Mouse (Mus musculus) intestine, postnatal 0 days (tissue): ENCODE results near the gene St3gal3. TPM values are rescaled to one million over a fixed set of nuclear protein-coding genes. Genes with fewer than 3 reads are reported as not detected.

Source experiments
- ATAC-seq: fragments of 200-750 bp; cut with Nextera tagmentation; 2 replicates; pipeline ENCODE4 v1.8.0; 2017; ENCODE audit warnings: mild to moderate bottlenecking, moderate TSS enrichment, moderate library complexity
- H3K27ac ChIP-seq: fragments of 300-500 bp; sonication (generic); 2 replicates; pipeline ENCODE4 v1.5.1; 2014; ENCODE audit warnings: mild to moderate bottlenecking, low read depth, low read length, moderate library complexity
- H3K27me3 ChIP-seq: fragments of 300-500 bp; sonication (generic); replicated peaks from 2 replicates; pipeline ENCODE4 v1.6.1; 2014; ENCODE audit warnings: low read length, mixed read lengths; ENCODE audit not compliant: control insufficient read depth, insufficient read depth
- H3K36me3 ChIP-seq: fragments of 300-500 bp; sonication (generic); 2 replicates; pipeline ENCODE4 v1.6.1; 2014; ENCODE audit warnings: mild to moderate bottlenecking, moderate library complexity; ENCODE audit not compliant: control insufficient read depth, insufficient read depth
- H3K4me1 ChIP-seq: fragments of 300-500 bp; sonication (generic); replicated peaks from 2 replicates; pipeline ENCODE4 v1.6.1; 2014; ENCODE audit warnings: antibody characterized with exemption, low read length, mixed read lengths; ENCODE audit not compliant: control insufficient read depth, insufficient read depth
- H3K4me2 ChIP-seq: fragments of 300-500 bp; sonication (generic); replicated peaks from 2 replicates; pipeline ENCODE4 v1.6.1; 2014; ENCODE audit warnings: low read depth, mild to moderate bottlenecking, moderate library complexity
- H3K4me3 ChIP-seq: fragments of 300-500 bp; sonication (generic); 2 replicates; pipeline ENCODE4 v1.5.1; 2014; ENCODE audit warnings: low read depth, low read length
- H3K9ac ChIP-seq: fragments of 300-500 bp; sonication (generic); 2 replicates; pipeline ENCODE4 v1.6.1; 2014; ENCODE audit warnings: mild to moderate bottlenecking, low read depth, low read length
- H3K9me3 ChIP-seq: fragments of 300-500 bp; sonication (generic); 2 replicates; pipeline ENCODE4 v1.6.1; 2016; ENCODE audit warnings: mixed run types; ENCODE audit not compliant: control insufficient read depth
- CTCF ChIP-seq: sonication (generic); IDR thresholded peaks from 2 replicates; pipeline ENCODE4 v1.5.1; 2016; ENCODE audit warnings: low read depth, mild to moderate bottlenecking, control low read depth, antibody characterized with exemption, moderate library complexity
- WGBS: fragments of 180-500 bp; shearing (Covaris S2); extraction: QIAGEN DNeasy Blood & Tissue Kit; methylation state at CpG from one replicate; pipeline ENCODE4 v1.1.7; 2014; 5-methylcytosine and 5-hydroxymethylcytosine counted together
- polyA plus RNA-seq: library from polyadenylated mRNA; unstranded; fragments of >200 nt; fragmentation: Nextera tagmentation; extraction: Ambion mirVana; gene quantifications from 2 replicates; pipeline ENCODE4 v1.2.1, GENCODE M21; 2015

Gene St3gal3
- 15.6 and 15.7 TPM in 2 replicates for polyA plus RNA-seq

- peak within 1 kb of the TSS; percentile 93 for H3K4me3 ChIP-seq
- no peaks in the 10 kb centered on the region for H3K9me3 ChIP-seq
- H3K27ac ChIP-seq, result peak within 1 kb of the TSS; percentile 87
- H3K4me2 ChIP-seq, result peak within 1 kb of the TSS; percentile 87
- H3K4me1 ChIP-seq, result peaks cover 6% of the 10 kb centered on the region; the same call in 1 of the 2 replicates
- WGBS, result under 1% methylated on average over 83 of the region's 84 CpGs
- H3K27me3 ChIP-seq, result no peaks in the 10 kb centered on the region
- peaks cover 27% of the 10 kb centered on the region for H3K36me3 ChIP-seq
- TF ChIP-seq CTCF, result no peak
- ATAC-seq, result peak; percentile 93
- H3K9ac ChIP-seq, result peak within 1 kb of the TSS; percentile 78
Observed at GRCm38 (mm10) chr4:118134485-118135365, at the start of gene St3gal3. St3gal3 (minus strand) TSS chr4:118134914.

GRCm38 (mm10) chr4:118180301-118181080 is 45.8 kb upstream of the St3gal3 start:
- WGBS, result 7% methylated on average over 17 of the region's 17 CpGs
- Histone ChIP-seq H3K36me3 (peaks cover 19% of the 10 kb centered on the region), H3K4me1 (peaks cover 7% of the 10 kb centered on the region; the same call in 1 of the 2 replicates), H3K4me3 (peak overlapping the region; percentile 67), H3K9ac (peak overlapping the region; percentile 70), H3K27me3 (no peaks in the 10 kb centered on the region), H3K9me3 (no peaks in the 10 kb centered on the region), H3K4me2 (peak overlapping the region; percentile 76), H3K27ac (peak overlapping the region; percentile 83)
- no peak for TF ChIP-seq CTCF
- no peak for ATAC-seq

- ATAC-seq, result peak; percentile 100
- peak within 1 kb of the TSS; percentile 89 for H3K27ac ChIP-seq
- H3K27me3 ChIP-seq, result no peaks in the 10 kb centered on the region
- H3K4me3 ChIP-seq, result peak within 1 kb of the TSS; percentile 67
- WGBS, result under 1% methylated on average over 38 of the region's 38 CpGs
- peaks cover 7% of the 10 kb centered on the region; the same call in 1 of the 2 replicates for H3K4me1 ChIP-seq
- H3K36me3 ChIP-seq, result peaks cover 27% of the 10 kb centered on the region
- H3K9me3 ChIP-seq, result no peaks in the 10 kb centered on the region
- peak within 1 kb of the TSS; percentile 76 for H3K4me2 ChIP-seq
- peak within 1 kb of the TSS; percentile 75 for H3K9ac ChIP-seq
- TF ChIP-seq CTCF, result 0 out of 2 replicates have a peak, but pooled peaks have one; percentile 10
Observed at GRCm38 (mm10) chr4:118179467-118180300, 45.0 kb upstream of the St3gal3 start, which contains the start of gene Kdm4a. Kdm4a (minus strand) TSS chr4:118180043.

- Histone ChIP-seq H3K4me2 (peak overlapping the region; percentile 76), H3K9me3 (no peaks in the 10 kb centered on the region), H3K27ac (peak overlapping the region; percentile 89), H3K4me1 (peaks cover 7% of the 10 kb centered on the region; the same call in 1 of the 2 replicates), H3K27me3 (no peaks in the 10 kb centered on the region), H3K4me3 (peak overlapping the region; percentile 67), H3K36me3 (peaks cover 33% of the 10 kb centered on the region), H3K9ac (peak overlapping the region; percentile 75)
- no peak for ATAC-seq
- 1% methylated on average over 12 of the region's 12 CpGs for WGBS
- no peak for TF ChIP-seq CTCF
Observed at GRCm38 (mm10) chr4:118178952-118179466, 44.3 kb upstream of the St3gal3 start.

- no peak overlapping the region for H3K9ac ChIP-seq
- no peaks in the 10 kb centered on the region for H3K4me1 ChIP-seq
- ATAC-seq, result no peak
- H3K27me3 ChIP-seq, result no peaks in the 10 kb centered on the region
- no peak overlapping the region for H3K4me2 ChIP-seq
- peaks cover 96% of the 10 kb centered on the region for H3K36me3 ChIP-seq
- 93% methylated on average over 12 of the region's 12 CpGs for WGBS
- H3K4me3 ChIP-seq, result no peak overlapping the region
- TF ChIP-seq CTCF, result no peak
- no peaks in the 10 kb centered on the region for H3K9me3 ChIP-seq
- no peak overlapping the region for H3K27ac ChIP-seq
Observed at GRCm38 (mm10) chr4:118172461-118172860, 37.7 kb upstream of the St3gal3 start.
